Mouse (Mus musculus) left cerebral cortex, adult 2 months (tissue): ENCODE measurements around the gene Mrpl16. TPM values are rescaled to one million over a fixed set of nuclear protein-coding genes. Genes with fewer than 3 reads are reported as not detected.

ENCODE experiments used
- DNase-seq, 2 experiments: peaks; one replicate each; pipeline ENCODE4 v3.0.0; 2021 to 2022; ENCODE audit warnings: low spot score in 2 of 2, mixed read lengths in 1 of 2; ENCODE audit errors: extremely low spot score in 1 of 2
- H3K27ac ChIP-seq: fragments of 200-600 bp; 2 replicates; pipeline ENCODE4 v1.8.1; 2022
- H3K4me3 ChIP-seq: fragments of 200-600 bp; 2 replicates; pipeline ENCODE4 v1.8.1; 2022
- CTCF ChIP-seq: fragments of 200-600 bp; IDR thresholded peaks from 2 replicates; pipeline ENCODE4 v1.8.1; 2022; ENCODE audit warnings: antibody characterized with exemption, mild to moderate bottlenecking, moderate library complexity
- intact Hi-C: fragments of 180-260 bp; cut with DNase I; formaldehyde crosslinking; loops from one replicate; pipeline ENCODE4 v1.15.1; 2025
- long read RNA-seq, 2 experiments: library from polyadenylated mRNA; stranded (forward); transcript quantifications; one replicate each; pipeline ENCODE4 v2.0.0; 2021; ENCODE audit warnings: borderline mapping rate in 2 of 2
- total RNA-seq, 2 experiments: library from RNA; stranded (reverse); gene quantifications; 2 replicates each; pipeline ENCODE4 v1.2.3; 2021

The Mrpl16 gene
- total RNA-seq, result 10 to 100 TPM; 36.8 to 37.9 TPM
- long read RNA-seq, experiment 1, transcript Mrpl16-201 (4 exons, 1,162 nt), result major isoform, 15 of 24 reads
- long read RNA-seq, experiment 1, partial matches to known transcripts, result 1 of 24 reads
- long read RNA-seq, experiment 1, other reads (novel, unspliced or antisense), result 8 of 24 reads
- long read RNA-seq, experiment 2, transcript Mrpl16-201 (4 exons, 1,162 nt), result major isoform, 19 of 22 reads
- long read RNA-seq, experiment 2, partial matches to known transcripts, result 3 of 22 reads
- long read RNA-seq, experiment 2, other reads (novel, unspliced or antisense), result 0 of 22 reads

- Histone ChIP-seq H3K27ac (peak within 1 kb of the TSS; percentile 42), H3K4me3 (peak within 1 kb of the TSS; percentile 66)
- no peak for TF ChIP-seq CTCF
- intact Hi-C loops, result loop anchor here (10.0 kb wide), 1 partner anchor 194 kb away; the partner anchor contains the start of gene Osbp
- DNase-seq, result peak; percentile 87 to 91
Measured at GRCm38 (mm10) chr19:11770205-11770892, at the start of gene Mrpl16. Gene Mrpl16 (plus strand): TSS chr19:11770391.

GRCm38 (mm10) chr19:11723870-11724269 is 46.3 kb upstream of the Mrpl16 start:
- no peak overlapping the region for H3K4me3 ChIP-seq
- no peak overlapping the region for H3K27ac ChIP-seq
- no peak for DNase-seq
- no peak for TF ChIP-seq CTCF
- intact Hi-C loops, result no loop called here

DNA sequence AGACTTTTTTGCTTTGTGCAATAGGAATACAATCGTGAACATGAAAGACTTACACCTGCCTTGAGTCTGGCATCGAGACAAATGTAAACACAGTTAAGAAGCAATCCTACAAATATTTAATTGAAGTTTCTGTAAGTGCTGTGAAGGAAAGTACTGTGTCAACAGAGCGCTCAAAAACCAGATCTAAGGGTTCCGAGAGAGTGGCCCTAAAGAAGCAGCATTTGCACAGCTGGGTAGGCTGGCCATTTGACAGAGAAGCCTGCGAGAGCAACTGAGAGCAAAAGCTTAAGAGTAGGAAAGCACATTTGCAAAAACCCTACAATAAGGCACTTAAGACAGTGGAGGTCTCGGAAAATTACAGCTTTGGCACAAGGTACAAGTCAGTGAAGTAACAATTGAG is 45.9 kb upstream of the Mrpl16 start:
- DNase-seq, result no peak
- no peak overlapping the region for H3K4me3 ChIP-seq
- intact Hi-C loops, result no loop called here
- TF ChIP-seq CTCF, result no peak
- H3K27ac ChIP-seq, result no peak overlapping the region

- H3K27ac ChIP-seq, result no peak overlapping the region
- intact Hi-C loops, result no loop called here
- no peak for DNase-seq
- TF ChIP-seq CTCF, result no peak
- H3K4me3 ChIP-seq, result no peak overlapping the region
Measured at GRCm38 (mm10) chr19:11725915-11726314, 44.3 kb upstream of the Mrpl16 start.

DNA sequence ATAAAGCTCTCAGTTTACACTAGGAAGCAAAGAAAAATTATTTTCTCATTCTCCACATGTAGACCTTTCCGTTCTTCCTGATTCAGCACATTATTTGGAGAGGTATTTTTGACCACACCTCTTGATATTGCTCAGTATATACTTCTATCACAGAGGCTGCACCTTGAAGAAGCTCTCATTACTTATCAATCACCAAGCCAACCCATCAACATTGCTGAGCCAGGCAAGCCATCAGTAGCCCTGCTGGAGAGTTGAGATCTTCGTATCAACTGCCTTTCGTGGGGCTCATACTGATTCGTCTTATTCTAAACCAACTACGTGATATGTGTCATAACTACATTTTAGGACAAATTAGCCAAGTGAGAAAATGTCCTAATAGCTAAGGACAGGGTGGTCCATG is 42.9 kb upstream of the Mrpl16 start:
- Histone ChIP-seq H3K27ac (no peak overlapping the region), H3K4me3 (no peak overlapping the region)
- DNase-seq, result no peak
- intact Hi-C loops, result no loop called here
- no peak for TF ChIP-seq CTCF

DNA sequence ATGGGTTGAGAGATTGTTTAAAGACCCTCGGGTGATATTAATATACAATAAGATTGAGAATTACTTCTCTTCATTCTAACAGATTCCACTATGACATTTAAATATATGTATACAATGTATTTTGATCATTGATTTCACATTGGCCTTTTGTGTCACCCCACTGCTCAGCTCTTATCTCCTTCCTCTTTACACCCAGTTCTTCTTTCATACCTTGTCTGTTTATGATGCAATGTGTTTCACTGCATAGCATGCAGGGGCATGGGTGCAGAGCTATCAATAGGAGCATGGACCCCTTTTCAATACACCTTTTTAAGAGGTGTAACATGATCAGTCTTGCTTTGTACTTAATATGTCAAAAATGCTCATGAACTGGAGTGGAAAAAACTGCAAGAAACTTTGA is 39.9 kb upstream of the Mrpl16 start:
- no peak for TF ChIP-seq CTCF
- intact Hi-C loops, result no loop called here
- no peak overlapping the region for H3K4me3 ChIP-seq
- DNase-seq, result no peak
- H3K27ac ChIP-seq, result no peak overlapping the region

- TF ChIP-seq CTCF, result no peak
- intact Hi-C loops, result no loop called here
- no peak overlapping the region for H3K27ac ChIP-seq
- no peak for DNase-seq
- H3K4me3 ChIP-seq, result no peak overlapping the region
Measured at GRCm38 (mm10) chr19:11736455-11736854, 33.7 kb upstream of the Mrpl16 start.

DNA sequence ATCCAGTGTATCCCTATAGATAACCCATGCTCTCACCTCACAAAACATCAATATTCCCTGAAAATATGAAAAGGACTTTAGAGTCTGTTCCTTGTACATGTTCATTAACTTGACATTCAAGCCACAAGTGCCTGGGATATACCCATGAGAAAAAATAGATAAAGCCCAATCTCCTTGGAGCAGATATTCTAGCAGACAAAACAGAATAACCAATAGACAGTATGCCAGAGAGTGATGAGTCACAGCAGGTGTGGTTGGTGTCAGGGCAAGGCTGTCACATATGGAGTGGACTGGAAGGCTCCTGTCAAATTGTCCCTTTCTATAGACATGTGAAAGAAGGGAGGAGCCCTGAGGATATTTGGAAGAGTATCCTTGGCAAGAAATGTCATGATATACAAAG is 24.5 kb upstream of the Mrpl16 start:
- H3K4me3 ChIP-seq, result no peak overlapping the region
- TF ChIP-seq CTCF, result no peak
- intact Hi-C loops, result no loop called here

DNA sequence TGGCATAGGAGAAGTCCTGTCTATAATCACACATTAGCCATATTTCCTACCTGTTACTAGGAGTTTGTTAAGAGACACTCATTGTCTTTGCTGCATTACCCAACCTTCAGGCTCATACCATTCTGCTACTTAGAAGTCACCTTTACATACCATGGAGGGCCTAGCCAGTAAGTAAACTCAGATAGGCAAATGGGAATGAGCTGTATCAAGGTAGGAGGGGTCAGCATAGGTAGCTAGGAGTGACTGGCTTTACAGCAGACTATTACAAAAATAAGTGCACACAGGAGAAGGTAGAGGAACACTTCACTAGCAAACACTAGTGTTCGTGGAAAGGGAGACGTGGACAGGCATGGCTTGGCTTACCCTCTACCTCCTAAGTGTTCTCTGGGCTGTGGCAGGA is 22.9 kb upstream of the Mrpl16 start, which contains the start of gene Gif:
TSS of gene Gif (plus strand) at position 257 of the 400 bp plus-strand sequence.
- intact Hi-C loops, result no loop called here
- Histone ChIP-seq H3K27ac (no peak within 1 kb of the TSS), H3K4me3 (no peak within 1 kb of the TSS)
- TF ChIP-seq CTCF, result no peak
- DNase-seq, result no peak

More for the DNA sequence above, 24.5 kb upstream of the Mrpl16 start:
- no peak overlapping the region for H3K27ac ChIP-seq
- no peak for DNase-seq

GRCm38 (mm10) chr19:11765059-11765458 is 5.1 kb upstream of the Mrpl16 start:
- intact Hi-C loops, result loop anchor here (5.0 kb wide), 1 partner anchor 413 kb away; no protein-coding TSS in a partner anchor

GRCm38 (mm10) chr19:11766413-11766812 is 3.8 kb upstream of the Mrpl16 start:
- Histone ChIP-seq H3K27ac (no peak overlapping the region), H3K4me3 (no peak overlapping the region)
- DNase-seq, result no peak
- intact Hi-C loops, result loop anchor here (1.0 to 5.0 kb wide), 2 partner anchors 155 to 414 kb away; no protein-coding TSS in a partner anchor
- TF ChIP-seq CTCF, result no peak

More at GRCm38 (mm10) chr19:11765059-11765458, 5.1 kb upstream of the Mrpl16 start:
- H3K4me3 ChIP-seq, result no peak overlapping the region
- TF ChIP-seq CTCF, result no peak; the same call in none of the 2 replicates
- no peak overlapping the region for H3K27ac ChIP-seq
- no peak for DNase-seq

DNA sequence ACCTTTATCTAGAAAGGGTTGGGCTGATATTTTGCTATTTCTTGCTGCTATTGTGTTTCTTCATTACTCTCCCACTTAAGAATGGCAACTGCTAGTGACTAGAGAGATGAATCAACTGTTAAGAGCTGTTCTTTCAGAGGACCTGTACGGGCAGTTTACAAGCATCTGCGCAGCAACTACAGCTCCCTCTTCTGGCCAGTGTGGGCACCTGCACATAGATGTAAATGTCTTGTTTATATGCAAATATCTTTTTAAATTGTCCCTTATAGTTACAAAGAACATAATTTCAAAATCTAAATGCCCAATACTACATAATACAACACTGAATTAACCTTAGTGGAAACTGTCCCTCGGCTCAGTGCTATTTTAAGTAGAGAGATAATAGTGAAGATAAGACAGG is 2.0 kb upstream of the Mrpl16 start:
- H3K27ac ChIP-seq, result no peak overlapping the region
- H3K4me3 ChIP-seq, result no peak overlapping the region
- DNase-seq, result no peak
- intact Hi-C loops, result loop anchor here (5.0 kb wide), 1 partner anchor 416 kb away; no protein-coding TSS in a partner anchor
- TF ChIP-seq CTCF, result peak; percentile 95
